Mouse (Mus musculus) heart, adult 2 months (tissue): ENCODE measurements around the gene Dhcr24. TPM values are rescaled to one million over a fixed set of nuclear protein-coding genes. Genes with fewer than 3 reads are reported as not detected.

ENCODE experiments used
- DNase-seq, 2 experiments: peaks; one replicate each; pipeline ENCODE4 v3.0.0; 2021
- H3K27ac ChIP-seq: fragments of 200-600 bp; 2 replicates; pipeline ENCODE4 v1.8.1; 2022
- H3K27me3 ChIP-seq: fragments of 200-500 bp; 2 replicates; pipeline ENCODE4 v1.6.1; 2012; ENCODE audit warnings: mild to moderate bottlenecking, low read length, inconsistent platforms, mixed read lengths; ENCODE audit not compliant: control insufficient read depth, insufficient read depth
- H3K36me3 ChIP-seq: fragments of 200-500 bp; 2 replicates; pipeline ENCODE4 v1.6.1; 2012; ENCODE audit warnings: low read length, inconsistent platforms; ENCODE audit not compliant: control insufficient read depth, insufficient read depth
- H3K4me1 ChIP-seq: fragments of 200-500 bp; 2 replicates; pipeline ENCODE4 v1.6.1; 2011; ENCODE audit warnings: low read length; ENCODE audit not compliant: control insufficient read depth, insufficient read depth
- H3K4me3 ChIP-seq: fragments of 200-600 bp; 2 replicates; pipeline ENCODE4 v1.8.1; 2022
- H3K79me2 ChIP-seq: fragments of 200-500 bp; replicated peaks from 2 replicates; pipeline ENCODE4 v1.6.1; 2012; ENCODE audit warnings: mild to moderate bottlenecking, inconsistent platforms, low read length, moderate library complexity, mixed read lengths; ENCODE audit not compliant: control insufficient read depth, insufficient read depth
- H3K9ac ChIP-seq: fragments of 200-500 bp; 2 replicates; pipeline ENCODE4 v1.6.1; 2012; ENCODE audit warnings: low read depth, mild to moderate bottlenecking, control low read depth, inconsistent platforms, low read length, mixed read lengths
- CTCF ChIP-seq: fragments of 200-600 bp; IDR thresholded peaks from 2 replicates; pipeline ENCODE4 v1.8.1; 2022; ENCODE audit warnings: antibody characterized with exemption, mild to moderate bottlenecking, moderate library complexity
- EP300 ChIP-seq: fragments of 200-500 bp; IDR thresholded peaks from 2 replicates; pipeline ENCODE4 v1.6.1; 2011; ENCODE audit warnings: low read depth, low read length, control low read depth; ENCODE audit not compliant: insufficient read depth
- POLR2A ChIP-seq: fragments of 200-500 bp; IDR thresholded peaks from 2 replicates; pipeline ENCODE4 v1.6.1; 2011; ENCODE audit warnings: mild to moderate bottlenecking, low read depth, low read length, control low read depth; ENCODE audit not compliant: insufficient read depth
- WGBS: fragments of 180-500 bp; shearing (Covaris S2); methylation state at CpG from one replicate; pipeline ENCODE4 v1.1.7; 2018; 5-methylcytosine and 5-hydroxymethylcytosine counted together
- intact Hi-C: fragments of 180-260 bp; cut with DNase I; formaldehyde crosslinking; loops from one replicate; pipeline ENCODE4 v1.15.1; 2025
- polyA plus RNA-seq: library from polyadenylated mRNA; depleted of rRNA; stranded (reverse); fragments of >200 nt; gene quantifications from 2 replicates; pipeline ENCODE4 v1.2.3, GENCODE M21; 2012
- total RNA-seq, 2 experiments: library from RNA; stranded (reverse); gene quantifications; 2 replicates each; pipeline ENCODE4 v1.2.3; 2021

The Dhcr24 gene
- total and polyA plus RNA-seq, 3 experiments: 1.4 to 5.2 (median 4.0) TPM

GRCm38 (mm10) chr4:106622712-106623111, 61.9 kb downstream of the Dhcr24 start:
- intact Hi-C loops: no loop called here
- Histone ChIP-seq H3K27me3 (peaks cover 2% of the 10 kb centered on the region; the same call in 1 of the 2 replicates), H3K4me3 (no peak overlapping the region), H3K9ac (no peak overlapping the region), H3K27ac (no peak overlapping the region), H3K36me3 (no peaks in the 10 kb centered on the region), H3K79me2 (no peaks in the 10 kb centered on the region), H3K4me1 (no peaks in the 10 kb centered on the region)
- 17% methylated on average over 28 of the region's 28 CpGs for WGBS
- no peak for TF ChIP-seq CTCF
- TF ChIP-seq EP300: no peak
- TF ChIP-seq POLR2A: no peak
- DNase-seq: no peak

- TF ChIP-seq CTCF (no peak), EP300 (no peak), POLR2A (no peak)
- 90% methylated on average over 10 of the region's 10 CpGs for whole genome bisulfite sequencing
- intact Hi-C loops: no loop called here
- Histone ChIP-seq H3K27me3 (peaks cover 2% of the 10 kb centered on the region; the same call in 1 of the 2 replicates), H3K4me3 (no peak overlapping the region), H3K27ac (no peak overlapping the region), H3K79me2 (no peaks in the 10 kb centered on the region), H3K4me1 (no peaks in the 10 kb centered on the region), H3K36me3 (no peaks in the 10 kb centered on the region), H3K9ac (no peak overlapping the region)
- DNase-seq: no peak
Measured at GRCm38 (mm10) chr4:106624271-106624670, 63.4 kb downstream of the Dhcr24 start.

GRCm38 (mm10) chr4:106627809-106628208, 67.0 kb downstream of the Dhcr24 start:
- Histone ChIP-seq H3K36me3 (no peaks in the 10 kb centered on the region), H3K79me2 (no peaks in the 10 kb centered on the region), H3K27ac (no peak overlapping the region), H3K4me3 (no peak overlapping the region), H3K9ac (no peak overlapping the region), H3K4me1 (no peaks in the 10 kb centered on the region), H3K27me3 (no peaks in the 10 kb centered on the region; the same call in 1 of the 2 replicates)
- DNase-seq: no peak
- intact Hi-C loops: no loop called here
- TF ChIP-seq EP300 (no peak), POLR2A (no peak), CTCF (no peak)
- WGBS: 74% methylated on average over 5 of the region's 5 CpGs

- H3K4me1 ChIP-seq: no peaks in the 10 kb centered on the region
- TF ChIP-seq POLR2A (no peak), CTCF (no peak), EP300 (no peak)
- WGBS: 34% methylated on average over 9 of the region's 9 CpGs
Measured at GRCm38 (mm10) chr4:106628650-106629360, 68.0 kb downstream of the Dhcr24 start.

GRCm38 (mm10) chr4:106629374-106629773, 68.5 kb downstream of the Dhcr24 start:
- H3K27me3 ChIP-seq: no peaks in the 10 kb centered on the region

More at GRCm38 (mm10) chr4:106628650-106629360, 68.0 kb downstream of the Dhcr24 start:
- H3K27me3 ChIP-seq: no peaks in the 10 kb centered on the region; the same call in 1 of the 2 replicates
- no peak overlapping the region for H3K4me3 ChIP-seq
- H3K9ac ChIP-seq: no peak overlapping the region
- DNase-seq: no peak
- intact Hi-C loops: no loop called here
- no peaks in the 10 kb centered on the region for H3K36me3 ChIP-seq
- H3K27ac ChIP-seq: no peak overlapping the region
- H3K79me2 ChIP-seq: no peaks in the 10 kb centered on the region

More at GRCm38 (mm10) chr4:106629374-106629773, 68.5 kb downstream of the Dhcr24 start:
- Histone ChIP-seq H3K36me3 (no peaks in the 10 kb centered on the region), H3K27ac (no peak overlapping the region), H3K79me2 (no peaks in the 10 kb centered on the region), H3K9ac (no peak overlapping the region), H3K4me3 (no peak overlapping the region), H3K4me1 (no peaks in the 10 kb centered on the region)
- DNase-seq: no peak
- WGBS: 70% methylated on average over 5 of the region's 5 CpGs
- no peak for TF ChIP-seq POLR2A
- TF ChIP-seq CTCF: no peak
- TF ChIP-seq EP300: no peak
- intact Hi-C loops: no loop called here
